Mouse (Mus musculus): ENCODE measurements at regions not wholly inside any gene's neighbourhood (a gene's known extent, or its start where the extent isn't known, plus 50 kb on each side); places are given as distances from the start of the nearest gene placed in this dataset.

- Histone ChIP-seq H3K27ac (no peak overlapping the region), H3K4me3 (no peak overlapping the region), H3K27me3 (ENCODE audit: low read depth, poor library complexity, severe bottlenecking) (peaks cover 9% of the 10 kb centered on the region; the same call in 1 of the 2 replicates), H3K9me3 (replicated peaks) (no peaks in the 10 kb centered on the region), H3K4me1 (0 out of 2 replicates have a peak, but pooled peaks cover 4% of the 10 kb centered on the region), H3K36me3 (no peaks in the 10 kb centered on the region)
- no peak for DNase-seq (ENCODE audit: low spot score)
- WGBS = 80% methylated on average over 3 of the region's 3 CpGs
These were observed 186.9 kb upstream of the Id2 start for GRCm38 (mm10) chr12:25283808-25284207.

DNA sequence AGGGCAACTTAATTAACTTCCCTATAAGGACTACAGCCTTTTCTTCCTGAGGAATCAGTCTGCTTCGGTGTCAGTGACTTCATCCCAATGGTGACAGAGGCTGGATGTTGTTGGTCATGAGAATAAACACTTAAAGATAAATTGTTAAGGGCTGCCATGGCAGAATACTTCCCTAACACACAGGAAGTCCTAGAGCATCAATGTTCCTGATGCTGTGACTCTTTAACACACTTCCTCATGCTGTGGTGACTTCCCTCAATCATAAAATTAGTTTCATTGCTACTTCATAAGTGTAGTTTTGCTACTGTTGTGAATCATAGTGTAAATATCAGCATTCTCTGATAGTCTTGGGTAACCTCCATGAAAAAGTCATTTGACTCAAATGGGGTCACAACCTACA, 184.5 kb upstream of the Id2 start:
- Histone ChIP-seq H3K9me3 (replicated peaks) (no peaks in the 10 kb centered on the region), H3K27me3 (ENCODE audit: low read depth, poor library complexity, severe bottlenecking) (peaks cover 31% of the 10 kb centered on the region; the same call in 1 of the 2 replicates), H3K27ac (no peak overlapping the region), H3K4me3 (no peak overlapping the region), H3K4me1 (0 out of 2 replicates have a peak, but pooled peaks cover 4% of the 10 kb centered on the region), H3K36me3 (no peaks in the 10 kb centered on the region)
- WGBS = 95% methylated on average over 1 of the region's 1 CpGs
- no peak for DNase-seq (ENCODE audit: low spot score)

DNA sequence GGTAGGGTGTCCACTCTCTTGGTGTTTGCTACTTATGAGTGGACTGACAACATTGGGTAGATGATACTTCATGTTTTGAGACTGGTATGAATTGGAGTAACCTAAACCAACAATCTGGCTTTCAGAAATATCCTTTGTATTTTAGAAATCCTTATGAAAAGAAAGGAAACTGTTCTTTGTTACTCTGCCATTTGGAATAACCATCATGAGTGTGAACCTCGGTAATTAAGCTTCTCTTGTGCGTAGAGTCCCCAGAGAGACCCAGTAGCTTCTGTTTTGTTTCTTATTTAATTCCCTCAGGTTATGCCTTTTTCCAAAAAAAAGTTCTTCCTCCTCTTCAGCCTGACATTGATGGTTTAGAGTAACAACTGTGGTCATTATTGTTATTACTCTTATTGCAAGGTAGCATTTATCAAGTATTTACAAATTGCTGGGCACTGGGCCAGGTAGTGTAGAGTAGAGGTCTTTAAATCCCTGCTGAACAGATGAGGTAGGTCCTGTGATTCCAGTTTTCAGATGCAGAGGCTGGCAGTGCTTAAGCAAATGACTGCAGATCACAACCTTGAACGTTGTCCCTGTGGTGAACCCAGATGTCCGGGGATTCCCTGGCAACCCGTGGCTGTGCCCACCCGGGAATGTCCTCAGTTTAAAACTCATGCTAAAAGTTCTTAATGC, 176.8 kb upstream of the Id2 start:
- H3K9me3 ChIP-seq (replicated peaks) = peaks cover 3% of the 10 kb centered on the region; the same call in 1 of the 2 replicates
- 76% methylated on average over 6 of the region's 6 CpGs for WGBS
- H3K27me3 ChIP-seq (ENCODE audit: low read depth, poor library complexity, severe bottlenecking) = peaks cover 49% of the 10 kb centered on the region
- peaks cover 44% of the 10 kb centered on the region for H3K4me1 ChIP-seq
- no peak overlapping the region for H3K4me3 ChIP-seq
- H3K36me3 ChIP-seq = no peaks in the 10 kb centered on the region
- no peak overlapping the region for H3K27ac ChIP-seq
- no peak for DNase-seq (ENCODE audit: low spot score)

GRCm38 (mm10) chr12:25272752-25273125, 175.8 kb upstream of the Id2 start:
- Histone ChIP-seq H3K27ac (no peak overlapping the region), H3K4me3 (no peak overlapping the region), H3K36me3 (no peaks in the 10 kb centered on the region), H3K4me1 (peaks cover 54% of the 10 kb centered on the region), H3K27me3 (ENCODE audit: low read depth, poor library complexity, severe bottlenecking) (peaks cover 50% of the 10 kb centered on the region), H3K9me3 (replicated peaks) (peaks cover 3% of the 10 kb centered on the region; the same call in 1 of the 2 replicates)
- no peak for DNase-seq (ENCODE audit: low spot score)
- WGBS = 16% methylated on average over 3 of the region's 3 CpGs

- no peak overlapping the region for H3K4me3 ChIP-seq
- no peak for DNase-seq (ENCODE audit: low spot score)
- peaks cover 3% of the 10 kb centered on the region; the same call in 1 of the 2 replicates for H3K9me3 ChIP-seq (replicated peaks)
- no peaks in the 10 kb centered on the region for H3K36me3 ChIP-seq
- WGBS = 24% methylated on average over 6 of the region's 6 CpGs
- H3K27me3 ChIP-seq (ENCODE audit: low read depth, poor library complexity, severe bottlenecking) = peaks cover 50% of the 10 kb centered on the region
- peaks cover 54% of the 10 kb centered on the region for H3K4me1 ChIP-seq
- no peak overlapping the region for H3K27ac ChIP-seq
These were observed 175.3 kb upstream of the Id2 start for GRCm38 (mm10) chr12:25272114-25272751.

DNA sequence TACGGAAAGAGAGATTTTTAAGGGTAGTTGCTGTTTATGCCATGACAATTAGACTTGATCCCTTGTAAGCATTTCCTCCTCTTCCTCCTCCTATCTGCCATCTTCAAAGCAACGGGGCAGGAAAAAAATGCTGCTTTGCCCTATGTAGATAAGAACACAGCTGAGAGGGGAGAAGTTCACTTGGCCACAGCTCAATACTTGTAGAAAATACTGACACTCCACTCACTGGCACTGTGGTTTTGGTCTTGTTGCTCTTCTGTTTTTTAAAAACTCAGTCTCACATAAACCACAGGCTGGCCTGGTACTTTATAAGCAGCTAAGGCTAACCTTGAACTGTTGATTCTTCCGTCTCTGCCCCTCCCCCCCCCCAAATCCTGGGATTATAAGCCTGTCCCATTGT, 172.9 kb upstream of the Id2 start:
- Histone ChIP-seq H3K4me1 (peaks cover 71% of the 10 kb centered on the region), H3K27ac (no peak overlapping the region), H3K36me3 (no peaks in the 10 kb centered on the region), H3K4me3 (no peak overlapping the region), H3K9me3 (replicated peaks) (no peaks in the 10 kb centered on the region), H3K27me3 (ENCODE audit: low read depth, poor library complexity, severe bottlenecking) (peaks cover 48% of the 10 kb centered on the region)
- 62% methylated on average over 3 of the region's 3 CpGs for WGBS
- DNase-seq (ENCODE audit: low spot score) = no peak

DNA sequence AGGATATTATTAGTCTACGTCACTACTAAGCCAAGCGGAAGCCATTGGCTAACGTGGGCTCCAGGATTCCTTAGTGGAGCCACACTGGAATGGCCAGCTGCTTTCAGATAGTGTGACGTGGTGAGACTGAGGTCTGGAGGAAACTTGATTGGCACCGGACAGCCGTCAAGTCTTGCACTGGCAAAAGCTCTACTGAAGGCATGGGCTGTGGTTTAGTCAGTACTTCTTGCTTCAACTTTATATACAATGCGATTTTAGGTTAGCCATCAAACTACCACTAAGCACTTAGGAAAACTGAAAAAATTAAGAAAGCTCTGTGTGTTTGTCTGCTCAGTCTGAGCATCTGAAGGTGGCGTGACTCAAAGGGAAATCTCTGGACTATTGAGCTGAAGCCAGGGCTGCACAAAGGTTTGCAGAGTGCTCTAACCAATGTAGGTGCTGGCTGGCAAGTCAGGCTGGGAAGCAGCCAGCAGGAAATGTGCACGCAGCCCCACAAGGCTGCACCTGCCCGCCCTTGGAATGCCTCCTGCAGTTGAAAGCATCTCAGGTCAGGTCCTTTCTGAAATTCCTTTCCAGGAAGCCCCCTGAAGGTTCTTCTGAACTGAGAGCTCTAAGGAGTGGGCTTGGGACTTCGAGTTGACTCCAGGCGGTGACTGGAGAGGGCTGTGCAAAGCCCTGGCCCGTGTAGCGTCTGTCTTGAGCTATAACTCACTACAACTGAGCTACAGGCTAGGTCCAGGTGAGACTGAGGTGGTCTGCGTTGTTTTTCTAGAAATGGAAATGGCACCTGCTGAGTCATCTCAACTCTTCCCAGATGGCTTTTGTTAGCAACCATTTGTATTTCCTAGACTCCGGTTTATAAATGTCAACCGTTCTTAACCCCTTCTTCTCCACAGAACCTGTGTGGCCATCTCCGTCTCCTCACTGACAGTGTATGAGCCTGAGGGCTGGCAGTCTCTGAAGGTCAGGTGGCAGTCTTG, 172.2 kb upstream of the Id2 start:
- Histone ChIP-seq H3K4me1 (peaks cover 68% of the 10 kb centered on the region), H3K27ac (no peak overlapping the region; the same call in 1 of the 2 replicates)
- 69% methylated on average over 18 of the region's 18 CpGs for WGBS

GRCm38 (mm10) chr12:25268323-25268722, 171.4 kb upstream of the Id2 start:
- H3K9me3 ChIP-seq (replicated peaks) = no peaks in the 10 kb centered on the region
- no peak overlapping the region for H3K4me3 ChIP-seq
- peaks cover 48% of the 10 kb centered on the region for H3K27me3 ChIP-seq (ENCODE audit: low read depth, poor library complexity, severe bottlenecking)
- 0 out of 2 replicates have a peak overlapping the region, but pooled peaks have one; percentile 27 for H3K27ac ChIP-seq
- WGBS = 86% methylated on average over 7 of the region's 7 CpGs
- H3K4me1 ChIP-seq = peaks cover 62% of the 10 kb centered on the region
- no peak for DNase-seq (ENCODE audit: low spot score)
- H3K36me3 ChIP-seq = no peaks in the 10 kb centered on the region

More for the DNA sequence above, 172.2 kb upstream of the Id2 start:
- no peaks in the 10 kb centered on the region for H3K36me3 ChIP-seq
- DNase-seq (ENCODE audit: low spot score) = no peak
- peaks cover 48% of the 10 kb centered on the region for H3K27me3 ChIP-seq (ENCODE audit: low read depth, poor library complexity, severe bottlenecking)
- no peak overlapping the region for H3K4me3 ChIP-seq
- no peaks in the 10 kb centered on the region for H3K9me3 ChIP-seq (replicated peaks)

DNA sequence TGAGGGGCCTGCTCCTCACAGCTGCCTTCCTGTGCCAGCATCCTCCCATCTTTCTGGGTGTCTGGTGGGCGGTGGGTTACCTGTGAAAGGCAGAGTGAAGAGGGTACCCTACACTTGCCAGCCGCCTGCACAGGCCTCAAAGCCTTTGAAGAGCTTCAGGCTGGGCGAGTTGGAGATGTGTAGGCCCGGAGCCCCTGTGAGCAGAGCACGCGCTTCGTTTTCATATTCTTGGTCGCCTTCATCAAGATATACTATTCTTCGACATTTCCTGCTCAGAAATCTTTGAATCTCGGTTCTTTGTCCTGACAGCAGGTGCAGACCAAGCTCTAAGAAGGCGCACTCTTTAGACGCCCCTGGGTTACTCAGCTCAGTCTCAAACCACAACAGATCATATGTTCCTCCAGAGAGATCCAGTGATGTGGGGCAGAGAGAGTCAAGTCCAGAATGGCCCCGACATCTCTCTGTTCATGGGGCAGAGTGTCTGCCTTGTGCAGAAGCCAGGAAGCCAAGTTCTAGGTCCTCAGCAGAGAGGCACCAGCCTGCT, 170.7 kb upstream of the Id2 start:
- DNase-seq (ENCODE audit: low spot score) = no peak
- 0 out of 2 replicates have a peak overlapping the region, but pooled peaks have one; percentile 27 for H3K27ac ChIP-seq
- WGBS = 94% methylated on average over 13 of the region's 13 CpGs
- H3K4me1 ChIP-seq = peaks cover 55% of the 10 kb centered on the region
- H3K36me3 ChIP-seq = no peaks in the 10 kb centered on the region
- H3K27me3 ChIP-seq (ENCODE audit: low read depth, poor library complexity, severe bottlenecking) = peaks cover 48% of the 10 kb centered on the region
- H3K9me3 ChIP-seq (replicated peaks) = no peaks in the 10 kb centered on the region
- no peak overlapping the region for H3K4me3 ChIP-seq

DNA sequence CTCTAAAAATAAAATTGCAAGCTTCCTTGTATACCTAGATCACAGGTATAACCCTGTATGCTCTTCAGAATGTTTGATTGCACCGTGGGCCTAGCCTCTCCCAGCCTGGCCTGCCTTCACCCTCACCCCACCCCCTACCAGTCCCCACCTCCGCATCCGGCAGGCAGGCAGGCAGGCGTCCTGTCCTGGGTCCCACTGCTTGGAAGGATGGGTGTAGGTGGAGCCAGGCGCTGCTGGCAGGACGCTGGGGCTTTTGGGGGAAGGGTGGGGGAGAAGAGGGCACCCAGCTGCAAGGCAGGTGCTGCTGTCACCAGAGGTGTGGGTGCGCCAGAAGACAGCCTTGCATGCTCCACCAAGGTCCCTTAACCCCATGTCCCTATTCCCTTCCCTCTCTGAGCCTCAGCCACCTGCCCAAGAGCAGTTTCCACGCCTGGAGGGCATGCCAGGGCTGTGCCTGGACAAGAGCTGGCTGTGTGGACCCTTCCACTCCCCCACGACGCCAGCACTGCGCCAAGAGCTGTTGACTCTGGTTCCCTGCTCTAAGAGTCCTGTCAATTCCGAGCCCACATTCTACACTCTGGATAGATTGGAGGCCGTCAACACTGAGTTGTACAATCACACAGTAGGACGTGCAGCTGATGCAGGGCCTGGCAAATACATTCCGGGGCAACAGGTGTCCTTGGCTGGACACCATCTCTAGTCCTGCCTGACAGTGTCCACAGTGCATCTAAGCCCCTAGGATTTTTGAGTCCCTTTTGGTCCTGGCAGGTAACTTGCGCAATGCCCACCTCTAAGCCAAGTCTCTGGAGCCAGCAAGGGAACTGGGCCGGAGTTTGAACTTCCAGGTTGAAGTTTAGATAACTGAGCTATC, 170.0 kb upstream of the Id2 start:
- Histone ChIP-seq H3K27me3 (ENCODE audit: low read depth, poor library complexity, severe bottlenecking) (peaks cover 48% of the 10 kb centered on the region), H3K4me3 (no peak overlapping the region), H3K9me3 (replicated peaks) (no peaks in the 10 kb centered on the region), H3K27ac (peak overlapping the region; percentile 61; the same call in 1 of the 2 replicates), H3K36me3 (no peaks in the 10 kb centered on the region), H3K4me1 (peaks cover 48% of the 10 kb centered on the region)
- no peak for DNase-seq (ENCODE audit: low spot score)
- WGBS = 59% methylated on average over 16 of the region's 17 CpGs

DNA sequence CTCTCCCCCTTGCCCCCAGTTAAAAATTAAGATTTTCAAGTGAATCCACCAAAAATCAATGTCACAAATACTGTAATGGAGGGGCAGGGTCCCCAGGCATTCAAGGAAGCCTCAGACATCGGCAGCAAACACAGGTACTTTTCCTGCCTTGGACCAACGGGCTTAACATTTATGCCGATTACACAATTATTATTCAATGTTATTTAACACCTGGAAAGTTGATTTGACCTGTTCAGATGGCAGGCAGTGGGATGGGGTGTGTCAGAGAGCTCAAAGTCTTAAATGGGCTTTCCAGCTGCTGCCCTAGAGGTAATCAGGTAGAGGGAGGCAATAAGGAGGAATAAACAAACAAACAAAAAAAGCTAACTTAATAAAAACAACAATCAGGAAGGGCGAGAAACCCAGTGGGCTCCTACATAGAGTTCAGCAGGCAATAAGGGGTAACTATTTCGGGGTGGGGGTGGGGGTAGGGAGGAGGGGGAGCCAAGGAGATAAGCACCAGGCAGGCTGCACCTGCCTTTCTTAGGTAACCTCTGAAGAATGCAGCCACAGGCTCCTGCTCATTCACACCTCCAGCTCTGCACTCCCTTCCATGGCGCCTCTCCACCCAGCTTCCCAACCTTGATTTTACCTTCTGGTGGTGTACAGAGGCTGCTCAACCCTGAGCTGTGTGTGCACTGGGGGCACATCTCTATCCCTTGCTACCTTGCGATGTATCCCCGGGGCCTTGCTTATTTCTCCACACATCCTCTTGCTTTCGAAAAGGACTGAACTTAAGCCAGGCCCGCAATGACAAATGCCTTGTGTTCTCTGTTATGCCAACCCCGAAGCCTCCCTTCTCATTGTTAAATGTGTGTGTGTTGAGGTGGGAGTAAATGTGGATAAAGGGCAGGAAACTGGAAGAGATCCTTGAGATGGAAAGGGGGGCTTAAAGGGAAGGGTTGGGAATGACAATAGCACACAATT, 168.9 kb upstream of the Id2 start:
- peaks cover 45% of the 10 kb centered on the region for H3K27me3 ChIP-seq (ENCODE audit: low read depth, poor library complexity, severe bottlenecking)
- H3K9me3 ChIP-seq (replicated peaks) = no peaks in the 10 kb centered on the region
- WGBS = 50% methylated on average over 11 of the region's 11 CpGs
- DNase-seq (ENCODE audit: low spot score) = no peak
- peak overlapping the region; percentile 44; the same call in 1 of the 2 replicates for H3K27ac ChIP-seq
- H3K36me3 ChIP-seq = no peaks in the 10 kb centered on the region
- H3K4me1 ChIP-seq = peaks cover 47% of the 10 kb centered on the region
- no peak overlapping the region for H3K4me3 ChIP-seq
